8 mouse cellular contexts compared by ENCODE assay signal in genomic region chr11:52359686-52360470, GRCm38 (mm10). TPM values are rescaled to one million over a fixed set of nuclear protein-coding genes. Genes with fewer than 3 reads are reported as not detected.
DNase-seq lines count a peak whose midpoint lies in the region; ATAC-seq and TF ChIP-seq lines count a peak whose summit lies in the region.

No protein-coding gene starts in this region.

- peak; percentile 40; the same call in 1 of the 2 replicates for ATAC-seq in heart, embryonic 12.5 days (ENCODE audit: insufficient number of reproducible peaks, low FRiP score)
- peak; percentile 45 for ATAC-seq in midbrain, embryonic 12.5 days (ENCODE audit: low FRiP score, low read depth)

- peak overlapping the region; percentile 96 for H3K9ac ChIP-seq in heart, embryonic 12.5 days
- H3K9ac ChIP-seq in midbrain, embryonic 12.5 days (replicated peaks) = peak overlapping the region; percentile 93

- H3K4me2 ChIP-seq in heart, embryonic 12.5 days = peak overlapping the region; percentile 78
- H3K4me2 ChIP-seq in midbrain, embryonic 12.5 days (replicated peaks) = peak overlapping the region; percentile 94

- no peaks in the 10 kb centered on the region for H3K27me3 ChIP-seq in heart, embryonic 12.5 days (replicated peaks)
- no peaks in the 10 kb centered on the region for H3K27me3 ChIP-seq in limb, embryonic 10.5 days (ENCODE audit: low read depth, poor library complexity, severe bottlenecking)
- peaks cover 3% of the 10 kb centered on the region; the same call in 1 of the 2 replicates for H3K27me3 ChIP-seq in midbrain, embryonic 12.5 days

- H3K4me1 ChIP-seq in heart, embryonic 12.5 days (replicated peaks) = peaks cover 39% of the 10 kb centered on the region
- H3K4me1 ChIP-seq in limb, embryonic 10.5 days = peaks cover 50% of the 10 kb centered on the region
- peaks cover 32% of the 10 kb centered on the region for H3K4me1 ChIP-seq in midbrain, embryonic 12.5 days

- no peaks in the 10 kb centered on the region for H3K36me3 ChIP-seq in heart, embryonic 12.5 days
- H3K36me3 ChIP-seq in limb, embryonic 10.5 days = 0 out of 2 replicates have a peak, but pooled peaks cover 2% of the 10 kb centered on the region
- no peaks in the 10 kb centered on the region for H3K36me3 ChIP-seq in midbrain, embryonic 12.5 days

- no peak for TF ChIP-seq CTCF in layer of hippocampus, adult 2 months (conservative IDR thresholded peaks at IDR 0.05)

- peak overlapping the region; percentile 77 for H3K4me3 ChIP-seq in layer of hippocampus, adult 2 months
- H3K4me3 ChIP-seq in heart, embryonic 12.5 days = peak overlapping the region; percentile 83
- peak overlapping the region; percentile 75 for H3K4me3 ChIP-seq in limb, embryonic 10.5 days
- peak overlapping the region; percentile 88 for H3K4me3 ChIP-seq in midbrain, embryonic 12.5 days

- 13% methylated on average over 22 of the region's 22 CpGs for WGBS in heart, embryonic 12.5 days
- 14% methylated on average over 22 of the region's 22 CpGs for WGBS in limb, embryonic 10.5 days
- 13% methylated on average over 22 of the region's 22 CpGs for WGBS in midbrain, embryonic 12.5 days

- peak in 1 of 2 experiments; percentile 23 for DNase-seq in layer of hippocampus, adult 2 months (ENCODE audit: low spot score in 2 of 2)
- DNase-seq in layer of hippocampus, adult 18-20 months (ENCODE audit: low spot score in 2 of 2) = no peak
- peak; percentile 75 for DNase-seq in cerebellum, adult 9-10 months
- no peak for DNase-seq in limb, embryonic 10.5 days (ENCODE audit: low spot score)
- no peak for DNase-seq in retina, postnatal 1 day
- no peak for DNase-seq in spleen, postnatal 14 days (ENCODE audit: low spot score in 2 of 2)

- H3K9me3 ChIP-seq in heart, embryonic 12.5 days (replicated peaks) = no peaks in the 10 kb centered on the region
- no peaks in the 10 kb centered on the region for H3K9me3 ChIP-seq in limb, embryonic 10.5 days (replicated peaks)
- H3K9me3 ChIP-seq in midbrain, embryonic 12.5 days = no peaks in the 10 kb centered on the region

- peak overlapping the region; percentile 99 for H3K27ac ChIP-seq in layer of hippocampus, adult 2 months
- peak overlapping the region; percentile 97 for H3K27ac ChIP-seq in heart, embryonic 12.5 days (ENCODE audit: poor library complexity, severe bottlenecking)
- H3K27ac ChIP-seq in limb, embryonic 10.5 days = peak overlapping the region; percentile 95
- H3K27ac ChIP-seq in midbrain, embryonic 12.5 days (replicated peaks) = peak overlapping the region; percentile 89

RNA-seq across cellular contexts. Expression of gene Vdac1, which starts 0.8 kb away (rescaled TPM):
- 100 to 1,000 TPM; 513 to 524 TPM for total RNA-seq in layer of hippocampus, adult 2 months (2021)
- 100 to 1,000 TPM; 522 to 543 TPM for total RNA-seq in layer of hippocampus, adult 18-20 months (2021)
- polyA plus RNA-seq in heart, embryonic 12.5 days (2016; fragmentation: Nextera tagmentation; extraction: Ambion mirVana) = 423 and 426 TPM in 2 replicates
- 203 and 211 TPM in 2 replicates for polyA plus RNA-seq in limb, embryonic 10.5 days (2016; fragmentation: Nextera tagmentation; extraction: Ambion mirVana)
- polyA plus RNA-seq in midbrain, embryonic 12.5 days (2016; fragmentation: Nextera tagmentation; extraction: Ambion mirVana) = 211 and 216 TPM in 2 replicates

RNA-seq across cellular contexts. Expression of gene 9530068E07Rik, which starts 36.4 kb away (rescaled TPM):
- 10 to 100 TPM; 61.3 to 65.5 TPM for total RNA-seq in layer of hippocampus, adult 2 months (2021)
- 10 to 100 TPM; 64.4 to 66.8 TPM for total RNA-seq in layer of hippocampus, adult 18-20 months (2021)
- polyA plus RNA-seq in heart, embryonic 12.5 days (2016; fragmentation: Nextera tagmentation; extraction: Ambion mirVana) = 234 and 246 TPM in 2 replicates
- polyA plus RNA-seq in limb, embryonic 10.5 days (2016; fragmentation: Nextera tagmentation; extraction: Ambion mirVana) = 157 and 163 TPM in 2 replicates
- 154 TPM in 2 replicates for polyA plus RNA-seq in midbrain, embryonic 12.5 days (2016; fragmentation: Nextera tagmentation; extraction: Ambion mirVana)
